10 mouse cellular contexts compared by ENCODE assay signal in genomic region chr3:14871386-14871785, GRCm38 (mm10). TPM values are rescaled to one million over a fixed set of nuclear protein-coding genes. Genes with fewer than 3 reads are reported as not detected.
A peak's percentile ranks its signal among the peaks of the same experiment; 100 is the strongest.
DNase-seq lines count a peak whose midpoint lies in the region; ATAC-seq and TF ChIP-seq lines count a peak whose summit lies in the region.
"Had no signal": no experiment of that assay in that cellular context is flagged by ENCODE, and none has a peak within 500 bp of the region (broad histone marks: within the 10 kb centered on the region; RNA-seq: fewer than 3 reads in every experiment).

No protein-coding gene starts in this region.

- H3K4me1 ChIP-seq in midbrain, postnatal 0 days (ENCODE audit: insufficient read depth, low read length), result no peaks in the 10 kb centered on the region

- no peak overlapping the region for H3K27ac ChIP-seq in layer of hippocampus, adult 2 months
- H3K27ac ChIP-seq in midbrain, postnatal 0 days (ENCODE audit: low read depth, low read length), result no peak overlapping the region
- H3K27ac ChIP-seq: left cerebral cortex, adult 2 months had no signal

- no peak overlapping the region for H3K4me3 ChIP-seq in layer of hippocampus, adult 2 months
- H3K4me3 ChIP-seq in midbrain, postnatal 0 days (ENCODE audit: low read depth, low read length), result no peak overlapping the region
- H3K4me3 ChIP-seq: left cerebral cortex, adult 2 months had no signal

- no peak overlapping the region for H3K4me2 ChIP-seq in midbrain, postnatal 0 days (ENCODE audit: low read depth, low read length, poor library complexity, severe bottlenecking)

- ATAC-seq in midbrain, postnatal 0 days (ENCODE audit: low FRiP score), result no peak
- no peak for ATAC-seq in frontal cortex, adult (ENCODE audit: low TSS enrichment)

- H3K9me3 ChIP-seq in midbrain, postnatal 0 days (ENCODE audit: low read length), result no peaks in the 10 kb centered on the region

- no peaks in the 10 kb centered on the region for H3K36me3 ChIP-seq in midbrain, postnatal 0 days (ENCODE audit: insufficient read depth, low read length)

- H3K9ac ChIP-seq in midbrain, postnatal 0 days (replicated peaks; ENCODE audit: low read length, poor library complexity, severe bottlenecking), result no peak overlapping the region

- 58% methylated on average over 7 of the region's 7 CpGs for WGBS in midbrain, postnatal 0 days

- H3K27me3 ChIP-seq in midbrain, postnatal 0 days (ENCODE audit: insufficient read depth, low read length), result no peaks in the 10 kb centered on the region

- no peak for DNase-seq in layer of hippocampus, adult 2 months (ENCODE audit: low spot score in 2 of 2)
- DNase-seq in layer of hippocampus, adult 8-10 months (ENCODE audit: low spot score in 2 of 2), result no peak
- DNase-seq in ES-CJ7 (ENCODE audit: low read depth, low spot score), result peak; percentile 29
- peak; percentile 20 to 27 for DNase-seq in gastrocnemius, postnatal 36 days
- DNase-seq in midbrain, postnatal 0 days (ENCODE audit: low spot score), result no peak
- no peak for DNase-seq in heart, adult 11 months
- DNase-seq: heart, adult 18-20 months had no signal

- TF ChIP-seq CTCF in layer of hippocampus, adult 2 months (conservative IDR thresholded peaks at IDR 0.05), result peak; percentile 42
- peak; percentile 39 for TF ChIP-seq CTCF in midbrain, postnatal 0 days (IDR thresholded peaks at IDR 0.05)

- intact Hi-C loops in gastrocnemius, postnatal 36 days (cut with DNase I), result loop anchor here (2.0 to 5.0 kb wide), 2 partner anchors 193 to 371 kb away; no protein-coding TSS in a partner anchor

RNA-seq across cellular contexts. Expression of gene Car3, which starts 8.1 kb away (rescaled TPM):
- total RNA-seq in layer of hippocampus, adult 2 months (2021), result under 1 TPM in 1 of 2 experiments, not detected in 1; 0.20 TPM
- 1 to 10 TPM in 2 of 4 experiments, under 1 TPM in 2; 0.56 to 1.3 (median 1.00) TPM for total RNA-seq in layer of hippocampus, adult 8-10 months (2022)
- 1,000 to 10,000 TPM in 1 of 2 experiments, 100 to 1,000 TPM in 1; 478 to 2,131 TPM for total RNA-seq in gastrocnemius, postnatal 36 days (2021)
- 0.99 and 1.3 TPM in 2 replicates for total RNA-seq in midbrain, postnatal 0 days (2014; rRNA removed)
- polyA plus RNA-seq in midbrain, postnatal 0 days (2015; fragmentation: Nextera tagmentation; extraction: Ambion mirVana), result 1.7 and 2.5 TPM in 2 replicates
- total RNA-seq: monocyte, adult 5-6 weeks had no signal

RNA-seq across cellular contexts. Expression of gene Car2, which starts 14.7 kb away (rescaled TPM):
- total RNA-seq in layer of hippocampus, adult 2 months (2021), result 100 to 1,000 TPM; 134 to 144 TPM
- 100 to 1,000 TPM; 143 to 172 (median 162) TPM for total RNA-seq in layer of hippocampus, adult 8-10 months (2022)
- 10 to 100 TPM; 12.1 to 15.4 TPM for total RNA-seq in gastrocnemius, postnatal 36 days (2021)
- 31.9 and 50.1 TPM in 2 replicates for total RNA-seq in midbrain, postnatal 0 days (2014; rRNA removed)
- 32.4 and 38.1 TPM in 2 replicates for polyA plus RNA-seq in midbrain, postnatal 0 days (2015; fragmentation: Nextera tagmentation; extraction: Ambion mirVana)

Comparison
In these comparisons a context has a peak if more than half of its experiments do, and no peak if none do; other contexts are left out.
1. DNase-seq: peak in ES-CJ7 (single experiment) and gastrocnemius, postnatal 36 days (2 of 2); none in layer of hippocampus, adult 2 months (0 of 2), layer of hippocampus, adult 8-10 months (0 of 2), midbrain, postnatal 0 days (single experiment) and heart, adult 11 months (single experiment).
2. RNA of gene Car3, which starts 8.1 kb away (total RNA-seq): 478 to 2,131 TPM in gastrocnemius, postnatal 36 days; 0.56 to 1.3 TPM in layer of hippocampus, adult 8-10 months, 0.99 to 1.3 TPM in midbrain, postnatal 0 days and 0.20 TPM in layer of hippocampus, adult 2 months; every median in the first group is over 100 times any median in the second.